Comparison of ENCODE assay signal across 11 mouse cellular contexts in genomic region chr17:31036168-31036876, GRCm38 (mm10). TPM values are rescaled to one million over a fixed set of nuclear protein-coding genes. Genes with fewer than 3 reads are reported as not detected.
DNase-seq lines count a peak whose midpoint lies in the region; ATAC-seq and TF ChIP-seq lines count a peak whose summit lies in the region.
"Had no signal": no experiment of that assay in that cellular context is flagged by ENCODE, and none has a peak within 500 bp of the region (broad histone marks: within the 10 kb centered on the region; RNA-seq: fewer than 3 reads in every experiment).

No protein-coding gene starts in this region.

- no peak for ATAC-seq in forebrain, embryonic 14.5 days
- ATAC-seq in midbrain, postnatal 0 days (ENCODE audit: low FRiP score) = peak; percentile 47; the same call in 1 of the 2 replicates

- no peak overlapping the region for H3K4me2 ChIP-seq in forebrain, embryonic 14.5 days (ENCODE audit: low read length)
- peak overlapping the region; percentile 20; the same call in 1 of the 2 replicates for H3K4me2 ChIP-seq in midbrain, postnatal 0 days (ENCODE audit: low read depth, low read length, poor library complexity, severe bottlenecking)
- H3K4me2 ChIP-seq: limb, embryonic 15.5 days had no signal

- 67% methylated on average over 22 of the region's 22 CpGs for WGBS in forebrain, embryonic 14.5 days
- 70% methylated on average over 22 of the region's 22 CpGs for WGBS in midbrain, postnatal 0 days

- no peak overlapping the region for H3K4me3 ChIP-seq in forebrain, embryonic 14.5 days (ENCODE audit: low read depth, low read length)
- no peak overlapping the region for H3K4me3 ChIP-seq in midbrain, postnatal 0 days (ENCODE audit: low read depth, low read length)
- H3K4me3 ChIP-seq: gastrocnemius, adult 2 months; limb, embryonic 15.5 days had no signal

- DNase-seq in ZHBTc4 (ENCODE audit: low read depth, low spot score) (peak; percentile 26), MN1 (ENCODE audit: low spot score) (no peak)
- DNase-seq in forebrain, embryonic 14.5 days (ENCODE audit: low spot score) = peak; percentile 23
- DNase-seq in layer of hippocampus, postnatal 36 days = peak; percentile 60 to 79
- DNase-seq in midbrain, postnatal 0 days (ENCODE audit: low spot score) = peak; percentile 65
- no peak for DNase-seq in urinary bladder, postnatal 4 days (ENCODE audit: low spot score in 2 of 2)
- no peak for DNase-seq in gastrocnemius, adult 18-20 months (ENCODE audit: low spot score)
- DNase-seq: adrenal gland, postnatal 10 days; gastrocnemius, adult 2 months; thymus, postnatal 14 days had no signal

- no peak overlapping the region for H3K9ac ChIP-seq in forebrain, embryonic 14.5 days (ENCODE audit: low read length)
- H3K9ac ChIP-seq in midbrain, postnatal 0 days (replicated peaks; ENCODE audit: low read length, poor library complexity, severe bottlenecking) = no peak overlapping the region
- H3K9ac ChIP-seq: limb, embryonic 15.5 days had no signal

- peaks cover 3% of the 10 kb centered on the region; the same call in 1 of the 2 replicates for H3K4me1 ChIP-seq in forebrain, embryonic 14.5 days (ENCODE audit: control insufficient read depth, insufficient read depth, low read length)
- H3K4me1 ChIP-seq in midbrain, postnatal 0 days (ENCODE audit: insufficient read depth, low read length) = no peaks in the 10 kb centered on the region

- no peak overlapping the region for H3K27ac ChIP-seq in forebrain, embryonic 14.5 days (ENCODE audit: low read depth, low read length)
- H3K27ac ChIP-seq in midbrain, postnatal 0 days (ENCODE audit: low read depth, low read length) = 0 out of 2 replicates have a peak overlapping the region, but pooled peaks have one; percentile 12
- H3K27ac ChIP-seq: gastrocnemius, adult 2 months; limb, embryonic 15.5 days had no signal

- no peak for TF ChIP-seq CTCF in midbrain, postnatal 0 days (IDR thresholded peaks at IDR 0.05)

- no peaks in the 10 kb centered on the region for H3K27me3 ChIP-seq in forebrain, embryonic 14.5 days (replicated peaks; ENCODE audit: control insufficient read depth, insufficient read depth, low read length)
- no peaks in the 10 kb centered on the region for H3K27me3 ChIP-seq in midbrain, postnatal 0 days (ENCODE audit: insufficient read depth, low read length)
- H3K27me3 ChIP-seq: limb, embryonic 15.5 days had no signal

- no peaks in the 10 kb centered on the region for H3K9me3 ChIP-seq in forebrain, embryonic 14.5 days (replicated peaks; ENCODE audit: control insufficient read depth, low read length)
- no peaks in the 10 kb centered on the region for H3K9me3 ChIP-seq in midbrain, postnatal 0 days (ENCODE audit: low read length)

- H3K36me3 ChIP-seq in forebrain, embryonic 14.5 days (ENCODE audit: control insufficient read depth, insufficient read depth, low read length) = no peaks in the 10 kb centered on the region
- no peaks in the 10 kb centered on the region for H3K36me3 ChIP-seq in midbrain, postnatal 0 days (ENCODE audit: insufficient read depth, low read length)
- H3K36me3 ChIP-seq: limb, embryonic 15.5 days had no signal

RNA-seq across cellular contexts. Expression of gene Abcg1, which starts 21.2 kb away (rescaled TPM):
- polyA plus RNA-seq in forebrain, embryonic 14.5 days (2014; fragmentation: Nextera tagmentation; extraction: Ambion mirVana) = 16.8 and 19.7 TPM in 2 replicates
- 10 to 100 TPM; 69.6 to 73.1 TPM for total RNA-seq in layer of hippocampus, postnatal 36 days (2021)
- total RNA-seq in midbrain, postnatal 0 days (2014; rRNA removed) = 29.2 and 38.7 TPM in 2 replicates
- polyA plus RNA-seq in midbrain, postnatal 0 days (2015; fragmentation: Nextera tagmentation; extraction: Ambion mirVana) = 19.6 and 20.7 TPM in 2 replicates
- total RNA-seq in gastrocnemius, adult 18-20 months (2021) = 1 to 10 TPM; 1.6 to 1.7 TPM

Comparison
In these comparisons a context has a peak if more than half of its experiments do, and no peak if none do; other contexts are left out.
1. DNase-seq: peak in ZHBTc4 (single experiment), forebrain, embryonic 14.5 days (single experiment), layer of hippocampus, postnatal 36 days (2 of 2) and midbrain, postnatal 0 days (single experiment); none in urinary bladder, postnatal 4 days (0 of 2), gastrocnemius, adult 18-20 months (single experiment) and MN1 (single experiment).
2. RNA of gene Abcg1, which starts 21.2 kb away (total RNA-seq): 69.6 to 73.1 TPM in layer of hippocampus, postnatal 36 days and 29.2 to 38.7 TPM in midbrain, postnatal 0 days; 1.6 to 1.7 TPM in gastrocnemius, adult 18-20 months; every median in the first group is over 10 times any median in the second.